Mouse (Mus musculus): ENCODE data around the gene Cisd1. TPM values are rescaled to one million over a fixed set of nuclear protein-coding genes. Genes with fewer than 3 reads are reported as not detected.

Gene Cisd1
- polyA plus RNA-seq, 1 experiment from 2014 or later: 61.9 TPM

GRCm38 (mm10) chr10:71284131-71284510 lies 60.6 kb downstream of the Cisd1 start:
- no peak overlapping the region for H3K27ac ChIP-seq (ENCODE audit: low read length)
- H3K27me3 ChIP-seq (ENCODE audit: control insufficient read depth, insufficient read depth, low read depth, low read length): no peaks in the 10 kb centered on the region; the same call in 1 of the 2 replicates
- no peaks in the 10 kb centered on the region; the same call in 1 of the 2 replicates for H3K4me1 ChIP-seq (ENCODE audit: control insufficient read depth, low read depth, low read length)
- peak overlapping the region; percentile 65; the same call in 1 of the 2 replicates for H3K9ac ChIP-seq (ENCODE audit: low read depth, low read length)
- WGBS (ENCODE audit: insufficient replicate concordance): 24% methylated on average over 8 of the region's 8 CpGs
- peak overlapping the region; percentile 69 for H3K4me2 ChIP-seq (ENCODE audit: low read depth, low read length)
- H3K9me3 ChIP-seq (replicated peaks; ENCODE audit: control insufficient read depth, low read length): no peaks in the 10 kb centered on the region
- no peaks in the 10 kb centered on the region for H3K36me3 ChIP-seq (ENCODE audit: control insufficient read depth, insufficient read depth)
- ATAC-seq (ENCODE audit: low read depth): no peak
- H3K4me3 ChIP-seq (ENCODE audit: low read depth, low read length): peak overlapping the region; percentile 74

Other genes with a start within 250 kb of the Cisd1 start
- 3.0 and 3.5 TPM in 2 replicates for gene Bicc1, start 185.3 kb downstream of the Cisd1 start, polyA plus RNA-seq (2015; fragmentation: Nextera tagmentation; extraction: Ambion mirVana)
- 32.5 and 32.8 TPM in 2 replicates for gene Tfam, start 106.7 kb downstream of the Cisd1 start, polyA plus RNA-seq (2015; fragmentation: Nextera tagmentation; extraction: Ambion mirVana)
- gene Ube2d1, start 59.7 kb downstream of the Cisd1 start, polyA plus RNA-seq (2015; fragmentation: Nextera tagmentation; extraction: Ambion mirVana): 6.5 and 6.6 TPM in 2 replicates
- gene Ipmk, start 2.8 kb upstream of the Cisd1 start, polyA plus RNA-seq (2015; fragmentation: Nextera tagmentation; extraction: Ambion mirVana): 9.1 and 9.3 TPM in 2 replicates

Measured in liver, embryonic 16.5 days (tissue).